Mouse (Mus musculus) stomach, postnatal 0 days (tissue): Measurements from ENCODE around the gene Pan2.

Experiments used
- CTCF ChIP-seq: IDR thresholded peaks from 2 replicates; pipeline ENCODE4 v1.5.1; 2016; ENCODE audit warnings: antibody characterized with exemption, low read depth, mild to moderate bottlenecking, moderate library complexity
- EP300 ChIP-seq: optimal IDR thresholded peaks from 2 replicates; pipeline ENCODE3; 2016; ENCODE audit warnings: antibody characterized with exemption

DNA sequence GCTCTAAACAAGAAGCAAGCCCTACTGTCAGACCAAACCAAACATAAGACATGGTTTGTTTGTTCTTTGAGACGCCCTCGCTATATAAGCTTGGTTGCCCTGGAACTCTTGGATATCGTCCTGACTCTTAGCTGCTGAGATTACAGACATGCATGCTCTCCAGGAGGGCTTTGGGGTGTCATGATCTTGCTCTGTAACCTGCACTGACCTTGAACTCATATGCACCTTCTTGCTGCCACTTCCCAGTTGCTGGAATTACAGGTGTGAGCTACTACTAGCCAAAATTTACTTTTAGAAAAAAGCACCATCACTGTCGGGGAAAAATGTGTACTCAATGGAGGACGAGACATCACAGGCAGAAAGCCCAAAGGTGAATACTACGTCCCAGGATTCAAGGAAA lies 66.5 kb downstream of the Pan2 start:
- no peak for TF ChIP-seq CTCF
- no peak for TF ChIP-seq EP300
